Mouse (Mus musculus) urinary bladder, postnatal 4 days (tissue): ENCODE measurements at regions not wholly inside any gene's neighbourhood (a gene's known extent, or its start where the extent isn't known, plus 50 kb on each side); places are given as distances from the start of the nearest gene placed in this dataset.

Experiments used
- DNase-seq, 2 experiments: peaks; one replicate each; pipeline ENCODE4 v3.0.0; 2021 to 2022; ENCODE audit warnings: low spot score in 2 of 2

DNA sequence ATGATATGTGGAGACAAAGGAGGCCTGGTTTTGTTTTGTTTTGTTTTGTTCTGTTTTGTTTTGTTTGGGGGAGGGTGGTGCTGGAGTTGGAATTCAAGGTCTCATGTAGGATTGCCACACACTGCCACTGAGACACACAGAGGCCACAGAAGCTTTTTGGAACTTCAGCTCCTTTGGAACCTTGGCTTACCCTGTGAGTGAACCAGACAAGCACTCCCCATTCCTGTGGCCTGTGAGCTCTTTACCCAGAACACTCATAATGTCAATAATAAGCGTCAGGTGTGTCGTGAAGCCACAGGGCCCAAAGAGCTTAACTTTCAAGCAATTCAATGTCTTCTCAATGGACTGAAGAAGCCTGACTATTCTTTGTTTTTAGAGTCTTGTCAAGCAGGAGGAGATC is 70.2 kb upstream of the Il15 start:
- DNase-seq, result no peak

DNA sequence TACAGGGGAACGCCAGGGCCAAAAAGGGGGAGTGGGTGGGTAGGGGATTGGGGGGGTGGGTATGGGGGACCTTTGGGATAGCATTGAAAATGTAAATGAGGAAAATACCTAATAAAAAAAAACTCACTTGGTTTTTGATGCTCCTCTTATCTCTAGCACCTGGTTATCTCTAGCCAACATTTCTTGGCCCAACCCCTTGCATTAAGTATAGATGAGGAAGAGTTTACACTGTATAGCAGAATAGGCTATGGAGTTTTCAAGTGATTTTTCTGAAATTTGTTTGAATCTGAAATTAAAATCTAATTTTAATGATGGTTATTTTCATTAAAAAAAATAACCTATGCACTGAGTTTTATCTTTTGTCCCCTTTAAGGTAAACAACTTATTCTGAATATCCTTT is 68.8 kb upstream of the Il15 start:
- DNase-seq, result no peak

DNA sequence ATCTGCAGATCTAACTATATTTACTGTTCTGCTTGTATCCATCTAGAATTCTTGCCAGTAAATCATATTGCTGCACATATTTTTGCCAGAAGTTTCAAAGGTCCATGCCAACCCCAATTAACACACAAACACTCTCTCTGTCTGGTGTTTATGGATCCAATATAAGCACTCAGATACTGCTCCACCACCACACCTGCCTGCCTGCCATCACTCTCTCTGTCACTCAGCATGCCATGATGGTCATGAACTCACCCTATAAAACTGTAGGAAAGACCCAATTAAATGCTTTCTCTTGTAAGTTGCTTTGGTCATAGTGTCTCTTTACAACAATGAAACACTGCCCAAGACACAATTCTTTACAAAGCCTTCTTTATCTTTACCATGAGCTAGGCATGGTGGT is 66.8 kb upstream of the Il15 start:
- no peak for DNase-seq

DNA sequence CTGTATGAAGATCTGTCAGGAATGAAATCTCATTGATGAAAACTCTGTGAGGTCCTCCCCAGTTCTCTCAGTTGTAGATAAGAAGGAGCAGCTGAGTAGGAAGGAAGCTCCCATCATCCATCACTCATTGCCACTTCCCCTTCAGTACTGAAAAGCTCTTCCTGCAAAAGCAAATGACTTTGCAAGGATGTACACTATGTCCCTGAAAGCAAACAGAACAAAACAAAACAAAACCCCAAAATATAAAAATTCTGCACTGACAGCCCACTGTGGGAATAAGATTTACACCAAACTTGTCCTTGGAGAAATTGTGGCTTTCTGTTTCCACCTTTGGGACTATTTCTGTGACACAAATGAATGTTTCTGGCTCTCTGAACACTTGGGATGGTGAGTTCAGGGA is 59.8 kb upstream of the Il15 start:
- no peak for DNase-seq

GRCm38 (mm10) chr8:82459007-82459406 is 56.0 kb upstream of the Il15 start:
- DNase-seq, result no peak

GRCm38 (mm10) chr8:82454056-82454455 is 51.0 kb upstream of the Il15 start:
- no peak for DNase-seq
